Mouse (Mus musculus) adrenal gland, adult (tissue): ENCODE measurements at regions not wholly inside any gene's neighbourhood (a gene's known extent, or its start where the extent isn't known, plus 50 kb on each side); places are given as distances from the start of the nearest gene placed in this dataset.
"Not testable (repeated sequence)": the region's sequence is repeated elsewhere in the genome, so short reads cannot be mapped to it uniquely, and the experiment has no call there.

Source experiments
- DNase-seq, 2 experiments: peaks; one replicate each; pipeline ENCODE4 v3.0.0; 2022 to 2023; ENCODE audit warnings: low spot score in 1 of 2; ENCODE audit not compliant: inconsistent age in 2 of 2

GRCm38 (mm10) chr10:53482919-53483318 lies 103.2 kb upstream of the Cep85l start:
- no peak for DNase-seq

- DNase-seq: no peak
Observed at GRCm38 (mm10) chr10:53470200-53470599, 90.5 kb upstream of the Cep85l start.

- no peak for DNase-seq
Observed at GRCm38 (mm10) chr10:53469611-53470010, 89.9 kb upstream of the Cep85l start.

GRCm38 (mm10) chr10:53468293-53468545 lies 88.5 kb upstream of the Cep85l start:
- no peak for DNase-seq

- no peak for DNase-seq
Observed at GRCm38 (mm10) chr10:53467472-53468292, 87.9 kb upstream of the Cep85l start.

- peak in 1 of 2 experiments; percentile 57 for DNase-seq
Observed at GRCm38 (mm10) chr10:53466851-53467250, 87.1 kb upstream of the Cep85l start.

GRCm38 (mm10) chr10:53466261-53466660 lies 86.5 kb upstream of the Cep85l start:
- DNase-seq: no peak

GRCm38 (mm10) chr10:53464581-53464980 lies 84.8 kb upstream of the Cep85l start:
- DNase-seq: no peak

- peak; percentile 18 to 40 for DNase-seq
Observed at GRCm38 (mm10) chr10:53464006-53464405, 84.3 kb upstream of the Cep85l start.

GRCm38 (mm10) chr10:53463471-53463870 lies 83.7 kb upstream of the Cep85l start:
- DNase-seq: no peak

GRCm38 (mm10) chr10:53462449-53463308 lies 82.9 kb upstream of the Cep85l start:
- DNase-seq: no peak

GRCm38 (mm10) chr10:53461070-53461781 lies 81.5 kb upstream of the Cep85l start:
- DNase-seq: no peak

GRCm38 (mm10) chr10:53459706-53460105 lies 80.0 kb upstream of the Cep85l start:
- DNase-seq: not testable (repeated sequence)

- no peak for DNase-seq
Observed at GRCm38 (mm10) chr10:53456027-53456713, 76.4 kb upstream of the Cep85l start.

- no peak for DNase-seq
Observed at GRCm38 (mm10) chr10:53444789-53445188, 65.0 kb upstream of the Cep85l start.

GRCm38 (mm10) chr10:53443443-53443842 lies 63.7 kb upstream of the Cep85l start:
- DNase-seq: no peak

- DNase-seq: no peak
Observed at GRCm38 (mm10) chr10:53442912-53443311, 63.2 kb upstream of the Cep85l start.

- no peak for DNase-seq
Observed at GRCm38 (mm10) chr10:53440251-53440650, 60.5 kb upstream of the Cep85l start.

GRCm38 (mm10) chr10:53438388-53438787 lies 58.6 kb upstream of the Cep85l start:
- DNase-seq: no peak

GRCm38 (mm10) chr10:53437724-53438123 lies 58.0 kb upstream of the Cep85l start:
- no peak for DNase-seq

GRCm38 (mm10) chr10:53436023-53436475 lies 56.3 kb upstream of the Cep85l start:
- DNase-seq: no peak
